Mouse (Mus musculus) ES-CJ7 (cell line): ENCODE results near the gene Tspan17.
"Not testable (repeated sequence)": the region's sequence is repeated elsewhere in the genome, so short reads cannot be mapped to it uniquely, and the experiment has no call there.

ENCODE experiments used
- DNase-seq: peaks from one replicate; pipeline ENCODE4 v3.0.0; 2011; ENCODE audit warnings: low read depth, low spot score

Gene Tspan17

GRCm38 (mm10) chr13:54760906-54761305 is 28.3 kb upstream of the Tspan17 start:
- DNase-seq, result no peak

- DNase-seq, result no peak
These were observed 23.6 kb upstream of the Tspan17 start for GRCm38 (mm10) chr13:54765281-54766191.

- DNase-seq, result peak; percentile 78
These were observed 22.9 kb upstream of the Tspan17 start, which contains the start of gene Sncb for GRCm38 (mm10) chr13:54766192-54766768. Gene Sncb, minus strand, starts transcription at chr13:54766595.

- DNase-seq, result no peak
These were observed 22.2 kb upstream of the Tspan17 start for GRCm38 (mm10) chr13:54767012-54767411.

- DNase-seq, result no peak
These were observed 8.6 kb upstream of the Tspan17 start for GRCm38 (mm10) chr13:54780592-54780991.

- DNase-seq, result no peak
These were observed 8.1 kb upstream of the Tspan17 start for GRCm38 (mm10) chr13:54781086-54781485.

- DNase-seq, result peak; percentile 94
These were observed 5.9 kb upstream of the Tspan17 start for GRCm38 (mm10) chr13:54783235-54783634.

- DNase-seq, result no peak
These were observed 5.5 kb upstream of the Tspan17 start, which contains the start of gene Eif4e1b for GRCm38 (mm10) chr13:54783698-54784097. Gene Eif4e1b, plus strand, starts transcription at chr13:54783998.

- DNase-seq, result not testable (repeated sequence)
These were observed 1.6 kb upstream of the Tspan17 start for GRCm38 (mm10) chr13:54787591-54787990.

GRCm38 (mm10) chr13:54789561-54790397 is 602 bp downstream of the Tspan17 start:
- peak; percentile 76 for DNase-seq

- peak; percentile 87 for DNase-seq
These were observed 3.4 kb downstream of the Tspan17 start for GRCm38 (mm10) chr13:54792259-54793230.

GRCm38 (mm10) chr13:54794002-54794577 is 4.9 kb downstream of the Tspan17 start:
- peak; percentile 50 for DNase-seq

GRCm38 (mm10) chr13:54794843-54795242 is 5.7 kb downstream of the Tspan17 start:
- DNase-seq, result no peak

GRCm38 (mm10) chr13:54797356-54797755 is 8.2 kb downstream of the Tspan17 start:
- DNase-seq, result peak; percentile 63

GRCm38 (mm10) chr13:54797861-54798643 is 8.9 kb downstream of the Tspan17 start:
- no peak for DNase-seq

- no peak for DNase-seq
These were observed 9.6 kb downstream of the Tspan17 start for GRCm38 (mm10) chr13:54798740-54799139.

- DNase-seq, result peak; percentile 78
These were observed 10.5 kb downstream of the Tspan17 start for GRCm38 (mm10) chr13:54799701-54800100.

- DNase-seq, result no peak
These were observed 11.0 kb downstream of the Tspan17 start for GRCm38 (mm10) chr13:54800206-54800605.

GRCm38 (mm10) chr13:54803010-54803409 is 13.8 kb downstream of the Tspan17 start:
- peak; percentile 76 for DNase-seq
